Mouse (Mus musculus) small intestine, adult 10 weeks (tissue): Measurements from ENCODE around the gene Zscan25. TPM values are rescaled to one million over a fixed set of nuclear protein-coding genes. Genes with fewer than 3 reads are reported as not detected.

Source experiments
- polyA plus RNA-seq: library from polyadenylated mRNA; stranded (reverse); fragments of 350-450 nt; fragmentation: Illumina TruSeq; extraction: RNeasy Lipid Tissue Mini Kit (QIAGEN cat#74804); gene quantifications from one replicate; pipeline ENCODE4 v1.2.3, GENCODE M21; 2014; ENCODE audit warnings: low replicate concordance

Zscan25 gene
- polyA plus RNA-seq: not detected

DNA sequence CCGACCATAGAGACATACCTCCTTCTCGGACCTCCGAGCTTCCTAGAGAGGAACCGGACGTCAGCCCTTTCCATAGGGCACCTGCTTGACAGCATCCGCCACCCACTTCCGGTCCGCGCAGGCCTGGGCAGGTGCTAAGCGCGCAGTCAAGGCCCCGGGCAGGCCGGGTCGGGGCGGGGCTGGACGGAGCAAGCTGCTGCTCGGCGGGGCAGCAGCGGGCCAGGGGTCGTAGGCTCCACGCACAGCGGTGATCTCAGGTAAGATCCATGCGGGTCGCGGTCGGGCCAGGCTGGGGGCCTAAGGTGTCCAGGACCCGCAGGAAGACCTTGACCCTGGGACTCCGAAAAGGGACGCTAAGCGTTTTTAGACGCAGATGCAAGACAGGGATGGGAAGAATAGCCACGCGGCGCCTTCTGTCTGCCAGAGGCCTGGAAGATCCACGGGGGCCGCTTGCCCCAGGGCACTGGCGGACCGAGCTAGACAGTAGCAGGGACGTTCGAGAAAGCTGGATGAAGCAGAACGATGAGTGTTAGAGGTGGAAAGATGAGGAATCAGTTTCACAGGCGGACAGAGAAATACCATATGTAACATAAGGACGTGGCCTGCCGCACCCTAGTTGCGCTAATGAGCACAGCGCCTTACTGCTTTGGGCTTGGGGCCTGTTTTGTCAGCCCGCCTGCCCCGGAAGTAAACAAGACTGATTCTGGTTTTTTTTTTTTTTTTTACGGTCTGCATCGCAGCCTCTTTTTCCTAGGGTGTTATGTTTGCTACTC lies at the start of gene Zscan25:
TSS of gene Zscan25 (plus strand) at position 130 of the 773 bp plus-strand sequence.

DNA sequence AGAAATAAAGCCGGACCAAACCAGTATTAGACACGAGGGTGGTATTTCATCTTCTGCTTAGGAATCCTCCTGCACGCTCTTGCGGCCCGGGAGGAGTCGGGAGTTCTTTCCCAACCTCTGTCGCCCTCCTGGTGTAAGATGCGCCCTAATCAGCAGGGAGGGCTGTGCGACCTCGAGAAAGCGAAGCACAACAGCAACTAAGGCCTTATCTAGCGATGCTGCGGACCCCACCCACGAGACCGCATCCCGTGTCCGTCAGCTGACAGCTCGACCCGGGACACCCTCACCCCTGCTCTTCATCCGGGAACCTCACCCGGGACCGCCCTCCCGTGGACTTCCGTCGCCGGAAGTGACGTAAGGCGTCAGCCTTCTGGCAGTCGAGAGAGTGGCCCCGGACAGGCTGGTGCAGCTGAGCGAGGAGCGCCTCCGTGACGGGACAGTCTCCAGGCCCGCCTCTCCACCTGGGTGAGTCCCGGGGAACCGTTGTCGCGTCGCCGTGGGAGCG lies 48.9 kb upstream of the Zscan25 start, which contains the start of gene Zfp655:
TSS of gene Zfp655 (plus strand) at position 349 of the 505 bp plus-strand sequence.

Other genes with a start within 250 kb of the Zscan25 start
- gene Gm4871, start 247.7 kb upstream of the Zscan25 start, polyA plus RNA-seq: not detected
- gene 1700018F24Rik, start 237.5 kb upstream of the Zscan25 start, polyA plus RNA-seq: not detected
- gene Arpc1a, start 196.7 kb upstream of the Zscan25 start, polyA plus RNA-seq: 17.5 TPM
- not detected for gene Kpna7, start 196.5 kb upstream of the Zscan25 start, polyA plus RNA-seq
- 76.0 TPM for gene Arpc1b, start 166.3 kb upstream of the Zscan25 start, polyA plus RNA-seq
- gene Pdap1, start 140.3 kb upstream of the Zscan25 start, polyA plus RNA-seq: 17.9 TPM
- 258 TPM for gene Bud31, start 140.1 kb upstream of the Zscan25 start, polyA plus RNA-seq
- 0.59 TPM for gene Ptcd1, start 113.4 kb upstream of the Zscan25 start, polyA plus RNA-seq
- gene Cpsf4, start 113.3 kb upstream of the Zscan25 start, polyA plus RNA-seq: 2.2 TPM
- 10.2 TPM for gene Atp5j2, start 88.4 kb upstream of the Zscan25 start, polyA plus RNA-seq
- 2.5 TPM for gene Zkscan14, start 78.6 kb upstream of the Zscan25 start, polyA plus RNA-seq
- 6.4 TPM for gene Zkscan5, start 75.9 kb upstream of the Zscan25 start, polyA plus RNA-seq
- gene Zfp655, start 48.8 kb upstream of the Zscan25 start, polyA plus RNA-seq: 89.0 TPM
- gene Cyp3a57, start 64.8 kb downstream of the Zscan25 start, polyA plus RNA-seq: not detected
- gene Cyp3a16, start 189.2 kb downstream of the Zscan25 start, polyA plus RNA-seq: not detected